Mouse (Mus musculus) hindbrain, postnatal 0 days (tissue): ENCODE data around the gene Psmb11. TPM values are rescaled to one million over a fixed set of nuclear protein-coding genes. Genes with fewer than 3 reads are reported as not detected.

Experiments used
- ATAC-seq: fragments of 200-750 bp; cut with Nextera tagmentation; 2 replicates; pipeline ENCODE4 v1.8.0; 2017; ENCODE audit warnings: mild to moderate bottlenecking, moderate TSS enrichment, moderate library complexity
- DNase-seq: peaks from one replicate; pipeline ENCODE4 v3.0.0-alpha.2; 2015; ENCODE audit warnings: low spot score
- H3K27ac ChIP-seq: fragments of 300-500 bp; sonication (generic); 2 replicates; pipeline ENCODE4 v1.5.1; 2014; ENCODE audit warnings: mild to moderate bottlenecking
- H3K27me3 ChIP-seq: fragments of 300-500 bp; sonication (generic); 2 replicates; pipeline ENCODE4 v1.6.1; 2014; ENCODE audit warnings: low read length, mixed read lengths; ENCODE audit not compliant: insufficient read depth
- H3K36me3 ChIP-seq: fragments of 300-500 bp; sonication (generic); 2 replicates; pipeline ENCODE4 v1.6.1; 2014; ENCODE audit warnings: low read length, mixed read lengths; ENCODE audit not compliant: insufficient read depth
- H3K4me1 ChIP-seq: fragments of 300-500 bp; sonication (generic); 2 replicates; pipeline ENCODE4 v1.6.1; 2014; ENCODE audit warnings: antibody characterized with exemption, low read length, mixed read lengths; ENCODE audit not compliant: insufficient read depth
- H3K4me2 ChIP-seq: fragments of 300-500 bp; sonication (generic); 2 replicates; pipeline ENCODE4 v1.6.1; 2014; ENCODE audit warnings: low read depth, mild to moderate bottlenecking, low read length, moderate library complexity, mixed read lengths
- H3K4me3 ChIP-seq: fragments of 300-500 bp; sonication (generic); 2 replicates; pipeline ENCODE4 v1.5.1; 2014; ENCODE audit warnings: low read length
- H3K9ac ChIP-seq: fragments of 300-500 bp; sonication (generic); replicated peaks from 2 replicates; pipeline ENCODE4 v1.6.1; 2014; ENCODE audit warnings: mild to moderate bottlenecking, low read length, moderate library complexity, mixed read lengths
- H3K9me3 ChIP-seq: fragments of 300-500 bp; sonication (generic); 2 replicates; pipeline ENCODE4 v1.6.1; 2016; ENCODE audit warnings: low read length, mixed read lengths
- CTCF ChIP-seq: IDR thresholded peaks from 2 replicates; pipeline ENCODE4 v1.5.1; 2016; ENCODE audit warnings: antibody characterized with exemption, control low read depth, low read depth
- whole genome bisulfite sequencing: fragments of 180-500 bp; shearing (Covaris S2); extraction: QIAGEN DNeasy Blood & Tissue Kit; methylation state at CpG from one replicate; pipeline ENCODE4 v1.1.7; 2014; 5-methylcytosine and 5-hydroxymethylcytosine counted together
- polyA plus RNA-seq: library from polyadenylated mRNA; unstranded; fragments of >200 nt; fragmentation: Nextera tagmentation; extraction: Ambion mirVana; gene quantifications from 2 replicates; pipeline ENCODE4 v1.2.1, GENCODE M21; 2015
- total RNA-seq: library from RNA; depleted of rRNA; stranded (reverse); fragments of >200 nt; gene quantifications from 2 replicates; pipeline ENCODE4 v1.2.3, GENCODE M21; 2014

Psmb11 gene
- total and polyA plus RNA-seq, 2 experiments from 2014 or later: 0.05 to 0.21 TPM

- Histone ChIP-seq H3K4me2 (peak overlapping the region; percentile 96), H3K4me1 (peaks cover 4% of the 10 kb centered on the region; the same call in 1 of the 2 replicates), H3K36me3 (no peaks in the 10 kb centered on the region), H3K4me3 (peak overlapping the region; percentile 57), H3K9me3 (no peaks in the 10 kb centered on the region), H3K9ac (peak overlapping the region; percentile 55), H3K27me3 (peaks cover 6% of the 10 kb centered on the region; the same call in 1 of the 2 replicates), H3K27ac (peak overlapping the region; percentile 75)
- no peak for TF ChIP-seq CTCF
- WGBS: under 1% methylated on average over 74 of the region's 84 CpGs
- 0 out of 2 replicates have a peak, but pooled peaks have one; percentile 30 for ATAC-seq
- no peak for DNase-seq
Observed at GRCm38 (mm10) chr14:54576241-54577088, 44.8 kb upstream of the Psmb11 start.

GRCm38 (mm10) chr14:54577089-54577982 is 43.9 kb upstream of the Psmb11 start, which contains the start of gene Ajuba:
Ajuba (minus strand) TSS chr14:54577558.
- Histone ChIP-seq H3K9ac (peak within 1 kb of the TSS; percentile 55), H3K36me3 (no peaks in the 10 kb centered on the region), H3K27ac (peak within 1 kb of the TSS; percentile 75), H3K4me3 (peak within 1 kb of the TSS; percentile 57), H3K4me2 (peak within 1 kb of the TSS; percentile 96), H3K4me1 (peaks cover 4% of the 10 kb centered on the region; the same call in 1 of the 2 replicates), H3K9me3 (no peaks in the 10 kb centered on the region), H3K27me3 (peaks cover 6% of the 10 kb centered on the region; the same call in 1 of the 2 replicates)
- DNase-seq: peak; percentile 90
- peak; percentile 75 for ATAC-seq
- under 1% methylated on average over 66 of the region's 66 CpGs for WGBS
- TF ChIP-seq CTCF: no peak

GRCm38 (mm10) chr14:54578063-54578462 is 43.2 kb upstream of the Psmb11 start:
- ATAC-seq: 0 out of 2 replicates have a peak, but pooled peaks have one; percentile 25
- Histone ChIP-seq H3K4me3 (peak overlapping the region; percentile 57), H3K4me2 (peak overlapping the region; percentile 96), H3K4me1 (peaks cover 4% of the 10 kb centered on the region; the same call in 1 of the 2 replicates), H3K27me3 (peaks cover 6% of the 10 kb centered on the region; the same call in 1 of the 2 replicates), H3K27ac (peak overlapping the region; percentile 75), H3K9me3 (no peaks in the 10 kb centered on the region), H3K36me3 (no peaks in the 10 kb centered on the region; the same call in 1 of the 2 replicates), H3K9ac (peak overlapping the region; percentile 55)
- 0% methylated on average over 10 of the region's 10 CpGs for WGBS
- peak; percentile 64 for TF ChIP-seq CTCF
- DNase-seq: peak; percentile 46

- DNase-seq: no peak
- no peak for TF ChIP-seq CTCF
- WGBS: 88% methylated on average over 7 of the region's 7 CpGs
- Histone ChIP-seq H3K9ac (no peak overlapping the region), H3K27ac (no peak overlapping the region), H3K4me1 (peaks cover 4% of the 10 kb centered on the region; the same call in 1 of the 2 replicates), H3K4me3 (no peak overlapping the region), H3K4me2 (no peak overlapping the region), H3K36me3 (no peaks in the 10 kb centered on the region; the same call in 1 of the 2 replicates), H3K27me3 (peaks cover 6% of the 10 kb centered on the region; the same call in 1 of the 2 replicates), H3K9me3 (no peaks in the 10 kb centered on the region)
- no peak for ATAC-seq
Observed at GRCm38 (mm10) chr14:54579638-54580037, 41.6 kb upstream of the Psmb11 start.

GRCm38 (mm10) chr14:54582536-54582935 is 38.7 kb upstream of the Psmb11 start:
- no peak for ATAC-seq
- no peaks in the 10 kb centered on the region for H3K4me1 ChIP-seq

GRCm38 (mm10) chr14:54583681-54584338 is 37.4 kb upstream of the Psmb11 start:
- Histone ChIP-seq H3K4me3 (no peak overlapping the region), H3K9ac (no peak overlapping the region), H3K36me3 (no peaks in the 10 kb centered on the region; the same call in 1 of the 2 replicates), H3K27me3 (no peaks in the 10 kb centered on the region), H3K4me2 (no peak overlapping the region), H3K4me1 (no peaks in the 10 kb centered on the region), H3K9me3 (no peaks in the 10 kb centered on the region), H3K27ac (no peak overlapping the region)
- 44% methylated on average over 7 of the region's 7 CpGs for WGBS
- DNase-seq: peak; percentile 76
- TF ChIP-seq CTCF: peak; percentile 74
- ATAC-seq: 0 out of 2 replicates have a peak, but pooled peaks have one; percentile 62

More at GRCm38 (mm10) chr14:54582536-54582935, 38.7 kb upstream of the Psmb11 start:
- H3K27me3 ChIP-seq: no peaks in the 10 kb centered on the region
- no peaks in the 10 kb centered on the region for H3K9me3 ChIP-seq
- H3K4me3 ChIP-seq: no peak overlapping the region
- 94% methylated on average over 9 of the region's 9 CpGs for WGBS
- no peak overlapping the region for H3K9ac ChIP-seq
- DNase-seq: no peak
- no peak for TF ChIP-seq CTCF
- H3K36me3 ChIP-seq: no peaks in the 10 kb centered on the region; the same call in 1 of the 2 replicates
- no peak overlapping the region for H3K27ac ChIP-seq
- H3K4me2 ChIP-seq: no peak overlapping the region
